Mouse (Mus musculus): ENCODE data around the gene Pygo2.

- TF ChIP-seq POLR2A (IDR thresholded peaks at IDR 0.05; ENCODE audit: low read depth, low read length), result peak; percentile 97
- no peak for TF ChIP-seq CTCF (IDR thresholded peaks at IDR 0.05; ENCODE audit: extremely low read depth, insufficient read length, insufficient replicate concordance, low read depth, low read length)
Observed at GRCm38 (mm10) chr3:89393605-89394004, 36.4 kb upstream of the Pygo2 start.

Measured in small intestine, adult 2 months (tissue).